Mouse (Mus musculus): ENCODE results near the gene Casz1. TPM values are rescaled to one million over a fixed set of nuclear protein-coding genes. Genes with fewer than 3 reads are reported as not detected.

Gene Casz1
- polyA plus RNA-seq (2014; fragmentation: Illumina TruSeq; extraction: RNeasy Lipid Tissue Mini Kit (QIAGEN cat#74804); ENCODE audit: low read depth, low replicate concordance): 1.7 TPM

DNA sequence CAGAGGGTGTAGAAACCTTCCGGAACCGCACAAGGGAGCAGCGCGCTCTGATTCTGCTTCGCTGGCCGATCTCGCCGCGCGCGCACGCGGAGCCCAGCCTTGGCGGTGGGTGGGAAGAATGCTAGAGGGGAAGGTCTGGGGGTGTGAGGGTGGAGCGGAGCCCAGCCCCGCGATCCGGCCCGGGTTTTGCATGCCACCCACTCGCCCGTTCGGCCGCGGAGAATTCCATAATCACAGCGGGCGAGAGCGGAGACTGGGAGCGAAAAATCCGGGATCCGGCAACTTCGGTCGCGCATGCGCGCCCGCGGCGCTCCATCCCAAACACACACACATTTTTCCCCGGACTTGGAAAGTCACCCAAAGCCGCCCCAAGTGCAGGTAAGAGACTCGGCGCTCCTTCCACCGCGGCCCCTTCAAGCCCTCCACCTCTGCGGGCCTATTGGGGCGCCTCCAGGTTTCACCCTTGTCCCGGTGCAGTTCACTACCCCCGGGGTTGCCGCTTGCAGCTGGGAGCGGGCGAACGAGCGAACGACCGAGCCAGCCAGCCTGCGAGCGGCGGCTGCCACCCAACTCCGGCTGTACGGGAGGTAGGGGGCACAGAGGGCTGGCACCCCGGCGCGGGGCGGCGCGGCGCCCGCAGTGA is at the start of gene Casz1:
TSS of gene Casz1 (plus strand) at position 293 of the 643 bp plus-strand sequence.

Other genes starting within 250 kb of the Casz1 start
- 19.0 TPM for gene Exosc10, start 246.0 kb upstream of the Casz1 start, polyA plus RNA-seq (2014; fragmentation: Illumina TruSeq; extraction: RNeasy Lipid Tissue Mini Kit (QIAGEN cat#74804); ENCODE audit: low read depth, low replicate concordance)
- gene Srm, start 212.9 kb upstream of the Casz1 start, polyA plus RNA-seq (2014; fragmentation: Illumina TruSeq; extraction: RNeasy Lipid Tissue Mini Kit (QIAGEN cat#74804); ENCODE audit: low read depth, low replicate concordance): not detected
- not detected for gene Masp2, start 201.9 kb upstream of the Casz1 start, polyA plus RNA-seq (2014; fragmentation: Illumina TruSeq; extraction: RNeasy Lipid Tissue Mini Kit (QIAGEN cat#74804); ENCODE audit: low read depth, low replicate concordance)
- 456 TPM for gene Tardbp, start 177.4 kb upstream of the Casz1 start, polyA plus RNA-seq (2014; fragmentation: Illumina TruSeq; extraction: RNeasy Lipid Tissue Mini Kit (QIAGEN cat#74804); ENCODE audit: low read depth, low replicate concordance)
- not detected for gene Gm572, start 161.1 kb upstream of the Casz1 start, polyA plus RNA-seq (2014; fragmentation: Illumina TruSeq; extraction: RNeasy Lipid Tissue Mini Kit (QIAGEN cat#74804); ENCODE audit: low read depth, low replicate concordance)

Data from testis, adult 10 weeks (tissue).